Mouse (Mus musculus) forebrain, embryonic 13.5 days (tissue): ENCODE measurements around the gene Pgc. TPM values are rescaled to one million over a fixed set of nuclear protein-coding genes. Genes with fewer than 3 reads are reported as not detected.

Source experiments
- ATAC-seq: fragments of 200-750 bp; cut with Nextera tagmentation; 2 replicates; pipeline ENCODE4 v1.8.0; 2017
- H3K27ac ChIP-seq: fragments of 300-500 bp; sonication (generic); 2 replicates; pipeline ENCODE4 v1.5.1; 2015; ENCODE audit warnings: inconsistent platforms, mild to moderate bottlenecking, moderate library complexity
- H3K27me3 ChIP-seq: fragments of 300-500 bp; sonication (generic); 2 replicates; pipeline ENCODE4 v1.6.1; 2015; ENCODE audit warnings: mild to moderate bottlenecking, inconsistent platforms
- H3K36me3 ChIP-seq: fragments of 300-500 bp; sonication (generic); 2 replicates; pipeline ENCODE4 v1.6.1; 2015; ENCODE audit warnings: mild to moderate bottlenecking, inconsistent platforms; ENCODE audit not compliant: poor library complexity, severe bottlenecking
- H3K4me1 ChIP-seq: fragments of 300-500 bp; sonication (generic); 2 replicates; pipeline ENCODE4 v1.6.1; 2015; ENCODE audit warnings: inconsistent platforms
- H3K4me2 ChIP-seq: fragments of 300-500 bp; sonication (generic); 2 replicates; pipeline ENCODE4 v1.6.1; 2015; ENCODE audit warnings: inconsistent platforms, mild to moderate bottlenecking, moderate library complexity
- H3K4me3 ChIP-seq: fragments of 300-500 bp; sonication (generic); 2 replicates; pipeline ENCODE4 v1.5.1; 2015; ENCODE audit warnings: mild to moderate bottlenecking, inconsistent platforms
- H3K9ac ChIP-seq: fragments of 300-500 bp; sonication (generic); 2 replicates; pipeline ENCODE4 v1.6.1; 2015; ENCODE audit warnings: mild to moderate bottlenecking, inconsistent platforms
- H3K9me3 ChIP-seq: fragments of 300-500 bp; sonication (generic); replicated peaks from 2 replicates; pipeline ENCODE4 v1.6.1; 2016; ENCODE audit warnings: inconsistent platforms
- WGBS: fragments of 180-500 bp; shearing (Covaris S2); methylation state at CpG from one replicate; pipeline ENCODE4 v1.1.7; 2015; 5-methylcytosine and 5-hydroxymethylcytosine counted together
- polyA plus RNA-seq: library from polyadenylated mRNA; unstranded; fragments of >200 nt; fragmentation: Nextera tagmentation; extraction: Ambion mirVana; gene quantifications from 2 replicates; pipeline ENCODE4 v1.2.1, GENCODE M21; 2015

Gene Pgc
- polyA plus RNA-seq = not detected in 2 replicates

DNA sequence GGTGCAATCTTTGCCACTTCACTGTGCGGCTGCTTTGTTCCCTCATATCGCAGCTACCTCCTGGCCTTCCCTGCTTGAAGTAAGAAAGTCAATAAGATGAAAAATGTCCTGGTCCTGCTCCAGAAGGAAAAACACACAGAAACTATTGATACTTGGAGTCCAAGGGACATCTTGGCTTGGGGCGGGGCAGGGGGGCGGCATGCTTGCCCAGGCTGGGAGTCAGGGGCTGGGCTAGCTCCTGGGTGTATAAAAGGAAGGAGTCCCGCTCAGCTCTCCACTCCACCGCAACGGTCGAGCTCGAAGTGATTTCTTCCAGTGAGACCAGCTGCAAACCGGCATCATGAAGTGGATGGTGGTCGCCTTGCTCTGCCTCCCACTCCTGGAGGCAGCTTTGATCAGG is at the start of gene Pgc:
Pgc (plus strand) TSS at position 277 of the 400 bp plus-strand sequence.
- ATAC-seq = no peak
- Histone ChIP-seq H3K36me3 (no peaks in the 10 kb centered on the region), H3K27me3 (no peaks in the 10 kb centered on the region; the same call in 1 of the 2 replicates), H3K9me3 (no peaks in the 10 kb centered on the region), H3K4me3 (no peak within 1 kb of the TSS), H3K4me2 (no peak within 1 kb of the TSS), H3K9ac (no peak within 1 kb of the TSS), H3K4me1 (no peaks in the 10 kb centered on the region), H3K27ac (no peak within 1 kb of the TSS)
- 86% methylated on average over 11 of the region's 11 CpGs for WGBS

DNA sequence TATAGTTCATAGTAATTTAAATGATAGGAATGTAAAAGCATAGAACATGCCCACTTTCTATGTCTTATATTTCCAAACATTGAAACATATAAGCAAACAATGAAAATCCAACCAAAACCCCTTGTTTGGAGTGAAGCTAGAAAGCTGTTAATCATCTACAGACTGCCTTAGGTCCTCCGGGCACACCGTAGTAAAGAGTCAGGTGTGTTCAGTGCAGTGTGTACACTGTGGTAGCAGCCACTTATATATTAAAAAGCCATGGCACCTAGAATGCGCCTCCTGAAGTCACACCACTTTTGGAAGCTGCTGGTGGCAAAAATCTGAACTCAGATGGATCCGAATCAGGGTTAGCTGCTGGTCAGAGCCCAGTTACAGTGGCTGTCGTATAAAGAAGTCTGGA is 48.4 kb upstream of the Pgc start:
- peaks cover 2% of the 10 kb centered on the region; the same call in 1 of the 2 replicates for H3K27me3 ChIP-seq
- H3K9me3 ChIP-seq = no peaks in the 10 kb centered on the region
- H3K36me3 ChIP-seq = peaks cover 77% of the 10 kb centered on the region
- no peak overlapping the region for H3K9ac ChIP-seq
- H3K27ac ChIP-seq = no peak overlapping the region
- no peak for ATAC-seq
- no peaks in the 10 kb centered on the region for H3K4me1 ChIP-seq
- no peak overlapping the region for H3K4me2 ChIP-seq
- no peak overlapping the region for H3K4me3 ChIP-seq
- whole genome bisulfite sequencing = 91% methylated on average over 5 of the region's 5 CpGs

GRCm38 (mm10) chr17:47678702-47679101 is 47.9 kb upstream of the Pgc start:
- Histone ChIP-seq H3K4me1 (no peaks in the 10 kb centered on the region), H3K4me2 (no peak overlapping the region), H3K9me3 (no peaks in the 10 kb centered on the region), H3K27ac (no peak overlapping the region), H3K9ac (no peak overlapping the region), H3K27me3 (no peaks in the 10 kb centered on the region), H3K36me3 (peaks cover 78% of the 10 kb centered on the region), H3K4me3 (no peak overlapping the region)
- 87% methylated on average over 5 of the region's 5 CpGs for whole genome bisulfite sequencing
- ATAC-seq = no peak

- no peak for ATAC-seq
- peaks cover 80% of the 10 kb centered on the region for H3K36me3 ChIP-seq
- H3K4me2 ChIP-seq = no peak overlapping the region
These were observed 43.8 kb upstream of the Pgc start for GRCm38 (mm10) chr17:47682836-47683235.

GRCm38 (mm10) chr17:47687409-47688343 is 39.0 kb upstream of the Pgc start:
- Histone ChIP-seq H3K36me3 (peaks cover 34% of the 10 kb centered on the region), H3K4me2 (peak overlapping the region; percentile 94), H3K4me3 (peak overlapping the region; percentile 82), H3K9ac (peak overlapping the region; percentile 84), H3K4me1 (peaks cover 27% of the 10 kb centered on the region), H3K27me3 (no peaks in the 10 kb centered on the region), H3K27ac (peak overlapping the region; percentile 72), H3K9me3 (no peaks in the 10 kb centered on the region)
- WGBS = 1% methylated on average over 70 of the region's 70 CpGs
- peak; percentile 92 for ATAC-seq

More at GRCm38 (mm10) chr17:47682836-47683235, 43.8 kb upstream of the Pgc start:
- Histone ChIP-seq H3K9ac (no peak overlapping the region), H3K27ac (no peak overlapping the region), H3K4me1 (peaks cover 16% of the 10 kb centered on the region), H3K4me3 (no peak overlapping the region), H3K9me3 (no peaks in the 10 kb centered on the region), H3K27me3 (no peaks in the 10 kb centered on the region)
- WGBS = 86% methylated on average over 4 of the region's 4 CpGs

DNA sequence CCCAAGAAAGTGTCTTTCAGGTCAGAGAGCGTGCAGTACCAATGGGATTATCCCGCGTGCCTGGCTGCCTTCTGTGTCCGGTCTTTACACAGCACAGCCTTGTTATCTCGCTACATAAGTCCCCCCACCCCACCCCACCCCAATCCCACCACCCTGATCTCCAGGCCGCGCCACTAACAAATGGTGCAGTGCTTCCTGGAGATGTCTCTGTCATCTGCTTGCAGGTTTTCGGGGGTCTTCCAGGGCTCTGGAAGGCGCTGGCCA is 38.4 kb upstream of the Pgc start, which contains the start of gene Tomm6:
Tomm6 (minus strand) TSS at position 43 of the 264 bp plus-strand sequence.
- Histone ChIP-seq H3K4me3 (peak within 1 kb of the TSS; percentile 82), H3K27ac (peak within 1 kb of the TSS; percentile 72), H3K27me3 (peaks cover 5% of the 10 kb centered on the region), H3K4me1 (peaks cover 27% of the 10 kb centered on the region), H3K9me3 (no peaks in the 10 kb centered on the region), H3K9ac (peak within 1 kb of the TSS; percentile 84), H3K36me3 (peaks cover 28% of the 10 kb centered on the region), H3K4me2 (peak within 1 kb of the TSS; percentile 94)
- 0% methylated on average over 9 of the region's 9 CpGs for WGBS
- no peak for ATAC-seq

GRCm38 (mm10) chr17:47688608-47689575 is 37.8 kb upstream of the Pgc start, which contains the start of gene Frs3:
Gene Frs3 (plus strand): TSS chr17:47689030.
- peaks cover 11% of the 10 kb centered on the region for H3K27me3 ChIP-seq
- under 1% methylated on average over 58 of the region's 58 CpGs for WGBS
- ATAC-seq = peak; percentile 72
- peaks cover 22% of the 10 kb centered on the region for H3K36me3 ChIP-seq
- peak within 1 kb of the TSS; percentile 72 for H3K27ac ChIP-seq
- H3K4me1 ChIP-seq = peaks cover 30% of the 10 kb centered on the region
- peak within 1 kb of the TSS; percentile 82 for H3K4me3 ChIP-seq
- no peaks in the 10 kb centered on the region for H3K9me3 ChIP-seq
- H3K4me2 ChIP-seq = peak within 1 kb of the TSS; percentile 94
- peak within 1 kb of the TSS; percentile 84 for H3K9ac ChIP-seq

DNA sequence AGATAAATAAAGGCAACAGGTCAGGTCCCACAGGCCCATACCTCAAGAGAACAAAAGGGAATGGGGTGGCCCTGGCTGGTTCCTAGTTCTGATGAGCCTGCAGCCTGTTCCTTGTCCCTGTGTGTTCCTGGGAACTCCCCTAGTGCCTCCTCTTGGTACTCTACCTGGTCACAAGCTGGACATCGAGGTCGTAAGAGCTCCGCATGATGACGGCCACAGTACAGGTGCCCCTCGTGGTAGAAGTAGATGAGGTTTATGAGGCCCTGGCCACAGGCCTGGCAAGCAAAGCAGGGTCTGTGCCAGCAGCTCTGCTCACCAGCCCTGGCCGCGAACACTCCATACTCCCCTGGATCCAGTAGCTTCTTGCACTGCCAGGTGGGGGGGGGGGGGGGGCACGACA is 36.7 kb upstream of the Pgc start:
- Histone ChIP-seq H3K4me2 (peak overlapping the region; percentile 94), H3K9me3 (no peaks in the 10 kb centered on the region), H3K4me3 (peak overlapping the region; percentile 82; the same call in 1 of the 2 replicates), H3K9ac (peak overlapping the region; percentile 84; the same call in 1 of the 2 replicates), H3K27ac (no peak overlapping the region), H3K36me3 (peaks cover 12% of the 10 kb centered on the region; the same call in 1 of the 2 replicates), H3K4me1 (peaks cover 35% of the 10 kb centered on the region), H3K27me3 (peaks cover 14% of the 10 kb centered on the region)
- no peak for ATAC-seq
- 79% methylated on average over 8 of the region's 8 CpGs for WGBS

DNA sequence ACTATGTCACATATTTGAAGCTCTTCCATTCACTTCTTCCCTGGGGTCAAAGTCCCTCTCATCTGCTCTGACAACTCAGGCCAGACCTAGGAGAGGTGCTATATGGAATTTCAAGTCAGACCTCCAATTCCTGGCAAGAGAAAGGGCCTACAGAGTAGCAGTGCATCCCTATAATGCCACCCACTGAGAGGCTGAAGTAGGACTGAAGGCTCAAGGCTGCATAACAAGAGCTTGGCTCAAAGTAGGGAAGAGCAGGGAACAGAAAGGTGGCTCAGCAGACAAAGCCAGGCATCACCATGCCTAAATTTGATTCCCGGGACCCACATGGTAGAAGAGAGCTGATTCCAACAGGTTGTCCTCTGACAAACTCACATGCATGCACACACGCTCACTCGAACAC is 35.0 kb upstream of the Pgc start:
- no peaks in the 10 kb centered on the region for H3K36me3 ChIP-seq
- H3K27ac ChIP-seq = no peak overlapping the region
- H3K27me3 ChIP-seq = peaks cover 14% of the 10 kb centered on the region
- 91% methylated on average over 3 of the region's 3 CpGs for WGBS
- H3K4me1 ChIP-seq = peaks cover 32% of the 10 kb centered on the region
- no peaks in the 10 kb centered on the region for H3K9me3 ChIP-seq
- ATAC-seq = no peak
- no peak overlapping the region for H3K4me3 ChIP-seq
- H3K4me2 ChIP-seq = no peak overlapping the region
- no peak overlapping the region for H3K9ac ChIP-seq

GRCm38 (mm10) chr17:47693671-47694441 is 32.8 kb upstream of the Pgc start:
- H3K27me3 ChIP-seq = peaks cover 14% of the 10 kb centered on the region
- H3K4me3 ChIP-seq = peak overlapping the region; percentile 76
- 0 out of 2 replicates have a peak, but pooled peaks cover under 1% of the 10 kb centered on the region for H3K36me3 ChIP-seq
- H3K9me3 ChIP-seq = no peaks in the 10 kb centered on the region
- H3K27ac ChIP-seq = no peak overlapping the region
- peak overlapping the region; percentile 76 for H3K4me2 ChIP-seq
- H3K9ac ChIP-seq = peak overlapping the region; percentile 58
- 33% methylated on average over 13 of the region's 13 CpGs for WGBS
- H3K4me1 ChIP-seq = peaks cover 24% of the 10 kb centered on the region
- ATAC-seq = no peak

GRCm38 (mm10) chr17:47694442-47694502 is 32.4 kb upstream of the Pgc start, which contains the start of gene Gm21981:
Gene Gm21981 (minus strand): TSS chr17:47694455.
- peak within 1 kb of the TSS; percentile 40; the same call in 1 of the 2 replicates for H3K27ac ChIP-seq
- peaks cover 21% of the 10 kb centered on the region for H3K4me1 ChIP-seq
- peak within 1 kb of the TSS; percentile 76 for H3K4me2 ChIP-seq

More at GRCm38 (mm10) chr17:47694442-47694502, 32.4 kb upstream of the Pgc start, which contains the start of gene Gm21981:
- ATAC-seq = no peak
- Histone ChIP-seq H3K4me3 (peak within 1 kb of the TSS; percentile 76), H3K9me3 (no peaks in the 10 kb centered on the region), H3K36me3 (0 out of 2 replicates have a peak, but pooled peaks cover 4% of the 10 kb centered on the region), H3K9ac (peak within 1 kb of the TSS; percentile 85), H3K27me3 (peaks cover 14% of the 10 kb centered on the region)
- WGBS = 4% methylated on average over 3 of the region's 3 CpGs
